Mouse (Mus musculus) liver, embryonic 14.5 days (tissue): ENCODE data around the gene Cdk8.

Source experiments
- CTCF ChIP-seq: IDR thresholded peaks from 2 replicates; pipeline ENCODE4 v1.5.1; 2016; ENCODE audit warnings: antibody characterized with exemption, low read depth, control low read depth
- EP300 ChIP-seq: IDR thresholded peaks from 2 replicates; pipeline ENCODE4 v1.6.1; 2016; ENCODE audit warnings: antibody characterized with exemption, low read depth

GRCm38 (mm10) chr5:146251663-146252429 lies 20.8 kb downstream of the Cdk8 start:
- no peak for TF ChIP-seq CTCF
- no peak for TF ChIP-seq EP300
